Mouse (Mus musculus): ENCODE measurements around the gene Plpp3.
A peak's percentile ranks its signal among the peaks of the same experiment; 100 is the strongest.
"Not testable (repeated sequence)": the region's sequence is repeated elsewhere in the genome, so short reads cannot be mapped to it uniquely, and the experiment has no call there.

Plpp3 gene

GRCm38 (mm10) chr4:105260385-105260784, 103.2 kb downstream of the Plpp3 start:
- DNase-seq (ENCODE audit: low read depth), result peak; percentile 41

GRCm38 (mm10) chr4:105260893-105261769, 104.0 kb downstream of the Plpp3 start:
- DNase-seq (ENCODE audit: low read depth), result peak; percentile 41

GRCm38 (mm10) chr4:105262358-105262757, 105.2 kb downstream of the Plpp3 start:
- no peak for DNase-seq (ENCODE audit: low read depth)

GRCm38 (mm10) chr4:105263600-105263999, 106.5 kb downstream of the Plpp3 start:
- DNase-seq (ENCODE audit: low read depth), result peak; percentile 32

GRCm38 (mm10) chr4:105265041-105265440, 107.9 kb downstream of the Plpp3 start:
- no peak for DNase-seq (ENCODE audit: low read depth)

- no peak for DNase-seq (ENCODE audit: low read depth)
Observed at GRCm38 (mm10) chr4:105265678-105266077, 108.5 kb downstream of the Plpp3 start.

- no peak for DNase-seq (ENCODE audit: low read depth)
Observed at GRCm38 (mm10) chr4:105268202-105268730, 111.1 kb downstream of the Plpp3 start.

GRCm38 (mm10) chr4:105269398-105269797, 112.3 kb downstream of the Plpp3 start:
- not testable (repeated sequence) for DNase-seq (ENCODE audit: low read depth)

- peak; percentile 66 for DNase-seq (ENCODE audit: low read depth)
Observed at GRCm38 (mm10) chr4:105271166-105271565, 114.0 kb downstream of the Plpp3 start.

- DNase-seq (ENCODE audit: low read depth), result peak; percentile 55
Observed at GRCm38 (mm10) chr4:105273034-105273433, 115.9 kb downstream of the Plpp3 start.

- DNase-seq (ENCODE audit: low read depth), result no peak
Observed at GRCm38 (mm10) chr4:105273486-105273885, 116.3 kb downstream of the Plpp3 start.

GRCm38 (mm10) chr4:105275616-105276015, 118.5 kb downstream of the Plpp3 start:
- DNase-seq (ENCODE audit: low read depth), result no peak

- DNase-seq (ENCODE audit: low read depth), result no peak
Observed at GRCm38 (mm10) chr4:105276062-105276795, 119.1 kb downstream of the Plpp3 start.

GRCm38 (mm10) chr4:105278161-105278560, 121.0 kb downstream of the Plpp3 start:
- no peak for DNase-seq (ENCODE audit: low read depth)

- DNase-seq (ENCODE audit: low read depth), result no peak
Observed at GRCm38 (mm10) chr4:105278571-105279410, 121.6 kb downstream of the Plpp3 start.

- no peak for DNase-seq (ENCODE audit: low read depth)
Observed at GRCm38 (mm10) chr4:105279806-105280205, 122.7 kb downstream of the Plpp3 start.

- no peak for DNase-seq (ENCODE audit: low read depth)
Observed at GRCm38 (mm10) chr4:105281751-105282231, 124.6 kb downstream of the Plpp3 start.
